Mouse (Mus musculus) liver, adult 2 months (tissue): ENCODE results near the gene Gm20403.
"Not testable (repeated sequence)": the region's sequence is repeated elsewhere in the genome, so short reads cannot be mapped to it uniquely, and the experiment has no call there.

ENCODE experiments used
- CTCF ChIP-seq: fragments of 200-500 bp; IDR thresholded peaks from 2 replicates; pipeline ENCODE4 v1.5.1; 2011; ENCODE audit warnings: low read depth, low read length, control low read depth
- POLR2A ChIP-seq: fragments of 200-500 bp; IDR thresholded peaks from 2 replicates; pipeline ENCODE4 v1.6.1; 2011; ENCODE audit warnings: low read length, control low read depth; ENCODE audit not compliant: insufficient read depth; ENCODE audit errors: extremely low read depth

GRCm38 (mm10) chr12:54937581-54938343 lies 48.6 kb downstream of the Gm20403 start:
- TF ChIP-seq POLR2A, CTCF: not testable (repeated sequence)
